Mouse (Mus musculus) layer of hippocampus, postnatal 25 days (tissue): ENCODE results near the gene Zfp652. TPM values are rescaled to one million over a fixed set of nuclear protein-coding genes. Genes with fewer than 3 reads are reported as not detected.

ENCODE experiments used
- DNase-seq, 2 experiments: peaks; one replicate each; pipeline ENCODE4 v3.0.0; 2022; ENCODE audit warnings: mixed read lengths in 2 of 2, low spot score in 1 of 2; ENCODE audit errors: extremely low spot score in 1 of 2
- total RNA-seq, 2 experiments: library from RNA; stranded (reverse); gene quantifications; 2 replicates each; pipeline ENCODE4 v1.2.3; 2021

Gene Zfp652
- total RNA-seq, 2 experiments from 2014 or later = 43.8 to 51.8 TPM

DNA sequence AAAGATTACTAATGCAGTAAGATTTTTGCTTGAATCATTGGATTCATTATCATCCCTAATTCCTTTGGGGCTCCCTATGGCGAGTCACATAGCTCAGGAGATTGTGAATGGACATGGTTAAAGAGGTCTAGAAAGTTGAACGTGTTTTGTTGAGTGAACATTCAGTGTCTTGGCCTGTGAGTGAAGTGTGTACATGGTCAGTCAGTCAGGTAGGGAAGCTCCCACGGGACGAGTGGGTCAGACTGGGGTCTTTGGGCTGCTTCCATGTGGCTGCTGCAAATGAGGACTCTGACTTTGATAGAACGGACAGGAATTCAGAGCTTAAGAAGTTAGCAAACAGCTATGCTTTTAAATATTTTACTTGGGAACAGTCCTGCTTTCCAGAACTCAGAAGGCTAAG is 48.0 kb downstream of the Zfp652 start:
- DNase-seq = no peak

DNA sequence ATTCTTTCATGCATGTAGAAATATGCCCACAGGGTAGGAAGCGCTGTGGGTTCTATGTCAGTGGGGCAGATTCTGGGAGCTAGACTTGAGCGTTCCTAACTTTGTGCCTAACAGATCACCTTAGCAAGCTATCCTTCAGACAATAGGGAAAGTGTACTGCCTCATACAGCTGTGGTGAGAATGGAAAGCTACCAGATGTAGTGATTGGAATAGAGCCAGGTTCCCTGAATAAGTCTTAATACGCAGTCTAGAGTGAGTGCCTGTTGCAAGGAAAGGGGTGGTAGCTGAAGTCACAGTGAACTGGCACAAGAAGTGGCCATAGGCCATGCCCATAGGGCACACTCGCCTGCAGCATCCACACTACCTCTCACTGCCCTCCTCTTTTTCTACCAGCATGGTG is 50.5 kb downstream of the Zfp652 start:
- no peak for DNase-seq

DNA sequence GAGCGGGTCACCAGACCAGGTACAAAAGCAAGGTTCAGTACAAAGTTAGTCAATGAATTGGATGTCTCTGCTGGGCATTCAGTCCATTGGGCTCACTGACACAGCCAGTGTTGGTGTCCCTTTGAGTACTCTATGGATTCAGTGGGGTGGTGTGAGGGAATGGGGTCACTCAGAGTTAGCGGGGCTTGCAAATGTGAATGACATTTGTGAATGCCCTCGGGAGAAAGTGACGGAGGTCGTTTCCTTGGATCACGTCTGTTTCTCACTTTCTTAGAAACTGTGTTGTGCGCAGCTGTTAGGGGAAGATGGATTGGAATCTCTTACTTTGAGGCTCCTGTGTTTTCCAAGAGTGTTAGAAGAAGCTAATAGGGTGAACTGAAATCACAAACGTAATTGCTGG is 52.3 kb downstream of the Zfp652 start:
- DNase-seq = no peak

DNA sequence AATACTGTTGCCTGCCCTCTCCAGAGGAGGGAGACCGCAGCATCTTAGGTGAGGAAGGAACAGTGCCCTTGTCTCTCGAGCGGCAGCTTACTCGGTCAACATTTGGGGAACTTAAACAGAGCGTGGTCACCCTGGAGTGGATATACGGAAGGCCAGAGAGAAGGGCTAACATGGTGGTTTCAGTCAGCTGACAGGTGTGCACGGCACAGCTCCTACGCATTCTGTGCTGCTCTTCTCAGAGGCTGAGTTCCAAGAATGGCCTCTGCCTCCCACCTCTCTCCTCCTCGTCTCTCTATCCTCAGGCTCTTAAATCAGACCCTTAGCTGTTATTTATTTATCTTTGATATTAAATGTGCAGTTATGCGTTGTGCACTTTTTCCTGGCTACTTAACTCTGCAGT is 52.9 kb downstream of the Zfp652 start:
- no peak for DNase-seq

DNA sequence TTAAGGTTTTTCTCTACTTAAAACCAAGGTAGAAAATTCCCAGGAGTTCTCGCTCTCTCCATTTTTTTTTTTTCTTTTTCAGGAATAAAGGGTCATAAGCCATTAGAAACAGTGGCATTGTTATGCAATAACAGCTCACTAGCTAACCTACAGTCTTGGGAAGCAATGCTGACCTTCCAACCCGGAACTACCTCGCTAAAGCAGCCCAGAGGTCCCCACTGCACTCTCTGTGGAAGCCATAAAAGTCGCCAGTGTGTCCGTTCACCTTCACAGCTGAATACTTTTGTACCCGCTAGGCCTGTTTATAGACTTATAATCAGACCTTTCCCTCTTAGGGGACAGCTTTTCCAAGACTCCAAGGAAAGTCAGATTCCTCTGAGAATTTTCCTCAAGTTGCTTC is 55.8 kb downstream of the Zfp652 start:
- DNase-seq = no peak

DNA sequence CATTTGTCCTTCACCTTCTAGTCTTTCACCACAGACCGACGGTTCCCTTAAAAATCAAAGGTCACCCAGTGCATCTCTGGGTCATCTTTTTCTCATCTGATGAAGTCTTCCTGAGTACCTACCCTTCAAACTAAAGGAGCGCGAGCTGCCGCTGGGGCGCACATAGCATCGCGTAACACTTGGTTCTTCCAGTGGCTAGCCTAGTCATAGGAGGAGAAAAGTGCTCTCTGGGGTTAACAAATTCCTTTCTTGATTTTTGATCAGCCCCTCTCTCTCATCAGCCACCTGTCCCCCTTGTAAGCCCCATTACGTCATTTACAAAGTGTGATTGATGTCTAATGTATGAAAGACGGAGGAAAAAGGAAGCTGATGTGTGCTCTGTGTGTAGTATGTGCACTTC is 56.7 kb downstream of the Zfp652 start:
- no peak for DNase-seq

DNA sequence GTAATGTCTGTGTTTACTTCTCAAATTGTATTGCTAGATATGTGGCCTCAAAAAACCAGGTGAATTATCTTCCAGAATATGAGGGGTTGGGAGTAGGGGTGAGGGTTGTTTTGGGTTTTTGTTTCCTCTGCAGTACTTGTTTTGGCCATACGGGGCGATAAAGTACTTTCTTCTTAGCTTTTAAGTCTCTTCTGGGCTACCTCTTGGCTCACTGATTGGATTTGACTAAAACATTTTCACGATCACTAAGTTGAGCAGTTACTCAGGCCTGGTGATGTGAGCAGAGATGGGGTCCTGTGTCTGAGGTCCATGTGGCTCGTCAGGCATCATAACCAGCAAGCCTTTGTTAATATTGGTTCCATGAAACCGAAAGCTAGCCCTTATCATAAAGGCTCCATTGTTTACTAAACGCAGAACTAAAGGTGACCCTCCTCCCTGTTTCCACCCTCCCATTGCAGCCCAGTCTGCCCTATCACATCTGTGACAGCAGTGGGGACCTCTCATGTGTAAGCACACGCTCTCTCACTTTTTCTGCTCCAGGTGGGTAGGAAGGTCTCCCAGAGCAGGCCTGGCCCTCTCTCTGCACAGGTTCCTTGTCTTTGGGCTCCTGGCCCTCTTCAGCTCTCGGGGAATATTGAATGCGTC is 58.4 kb downstream of the Zfp652 start:
- DNase-seq = peak in 1 of 2 experiments; percentile 43

DNA sequence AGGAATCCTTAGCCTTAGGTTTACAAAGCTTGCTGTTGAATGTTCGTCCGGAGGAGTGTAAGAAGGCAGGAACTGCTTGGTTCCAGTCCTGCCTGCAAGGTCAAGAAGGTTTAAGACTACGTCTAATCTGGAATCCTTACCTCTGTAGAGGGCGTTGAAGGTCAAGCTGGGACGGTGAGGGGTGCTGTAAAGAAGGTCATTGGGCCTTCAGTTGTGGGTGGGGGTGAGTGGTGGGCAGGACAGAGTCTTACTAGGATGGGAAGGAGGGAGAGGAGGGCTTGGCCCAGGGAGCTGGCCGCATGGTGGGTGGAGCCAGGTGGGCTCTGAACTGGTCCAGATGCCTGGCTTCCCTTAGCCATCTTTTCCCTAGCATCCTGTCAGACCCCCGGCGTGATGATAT is 59.2 kb downstream of the Zfp652 start:
- DNase-seq = no peak

DNA sequence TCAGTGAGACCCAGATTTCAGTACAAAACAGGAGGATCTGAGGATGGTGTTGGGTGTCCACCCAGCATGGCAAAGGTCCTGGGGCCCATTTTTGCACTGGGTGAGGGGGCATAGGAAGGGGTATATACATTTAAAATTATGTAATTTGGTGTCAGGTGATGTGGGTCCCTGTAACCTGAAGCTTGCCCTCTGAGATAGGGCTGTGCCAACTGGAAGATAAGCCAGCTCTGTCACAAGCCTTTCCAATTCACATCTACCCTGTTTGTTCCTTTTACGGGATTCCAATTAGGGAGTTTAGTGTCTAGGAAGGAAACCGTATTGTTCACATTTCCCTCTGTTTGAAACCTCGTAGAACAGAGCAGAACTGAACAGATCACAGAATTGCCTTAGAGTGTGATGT is 60.8 kb downstream of the Zfp652 start:
- DNase-seq = no peak

DNA sequence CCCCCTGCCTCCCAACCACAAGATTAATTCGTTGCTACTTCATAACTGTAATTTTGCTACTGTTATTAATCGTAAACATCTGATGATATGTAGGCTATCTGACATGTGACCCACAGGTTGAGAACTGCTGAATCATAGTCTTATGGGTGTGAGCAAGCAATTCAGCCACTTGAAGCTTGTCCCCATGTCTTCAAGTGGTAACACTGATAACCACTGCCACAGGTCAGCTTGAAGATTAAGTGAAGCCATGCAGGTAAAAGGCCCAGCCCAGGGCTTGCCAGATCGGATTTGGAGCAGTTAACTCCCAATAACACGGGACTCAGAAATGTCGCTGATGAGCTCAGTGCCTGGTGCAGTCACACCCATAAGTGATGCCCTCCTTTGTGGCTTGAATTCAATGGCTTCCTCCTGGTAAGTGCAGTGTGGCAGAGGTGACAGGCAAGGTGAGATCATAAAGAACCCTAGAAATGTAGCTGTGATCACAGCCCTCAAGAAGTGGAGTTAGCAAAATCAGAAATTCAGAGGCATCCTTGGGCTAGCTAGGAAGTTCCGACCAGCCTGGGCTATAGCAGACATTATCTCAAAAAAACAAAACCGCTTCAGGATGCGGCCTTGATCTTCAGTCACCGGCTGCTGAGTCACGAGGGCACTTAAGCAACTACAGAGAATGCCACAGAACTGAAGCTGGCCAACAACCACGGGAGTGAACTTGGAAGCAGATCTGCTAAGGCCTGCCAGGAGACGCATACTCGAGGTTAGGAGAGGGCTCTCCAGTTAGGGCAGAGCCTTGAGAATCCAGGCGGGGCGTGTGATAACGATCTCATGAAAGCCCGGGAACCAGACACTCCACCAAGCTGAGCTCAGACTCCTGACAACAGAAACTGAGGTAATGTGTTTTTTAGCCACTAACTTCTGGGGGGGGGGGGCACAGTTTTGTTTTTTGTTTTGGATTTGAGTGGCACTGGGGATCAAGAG is 65.1 kb downstream of the Zfp652 start:
- DNase-seq = no peak

DNA sequence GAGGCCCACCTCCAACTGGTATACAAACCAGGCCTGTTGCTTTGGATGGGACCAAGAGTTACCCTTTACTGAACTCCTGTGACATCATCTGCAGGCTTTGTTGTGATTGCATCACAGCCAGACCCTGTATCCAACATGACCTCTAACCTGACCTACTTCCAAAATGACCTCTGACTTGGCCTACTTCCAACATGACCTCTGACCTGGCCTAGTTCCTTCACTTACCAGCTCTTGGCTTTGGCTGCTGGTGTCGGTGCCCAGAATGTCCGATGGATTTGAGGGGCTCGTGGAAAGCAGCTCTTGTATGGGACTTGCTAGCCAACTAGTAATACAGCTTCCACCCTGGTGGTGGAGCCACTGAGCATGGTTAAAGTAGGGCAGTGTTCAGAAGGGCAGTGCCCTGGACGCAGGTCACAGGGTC is 66.4 kb downstream of the Zfp652 start:
- no peak for DNase-seq

DNA sequence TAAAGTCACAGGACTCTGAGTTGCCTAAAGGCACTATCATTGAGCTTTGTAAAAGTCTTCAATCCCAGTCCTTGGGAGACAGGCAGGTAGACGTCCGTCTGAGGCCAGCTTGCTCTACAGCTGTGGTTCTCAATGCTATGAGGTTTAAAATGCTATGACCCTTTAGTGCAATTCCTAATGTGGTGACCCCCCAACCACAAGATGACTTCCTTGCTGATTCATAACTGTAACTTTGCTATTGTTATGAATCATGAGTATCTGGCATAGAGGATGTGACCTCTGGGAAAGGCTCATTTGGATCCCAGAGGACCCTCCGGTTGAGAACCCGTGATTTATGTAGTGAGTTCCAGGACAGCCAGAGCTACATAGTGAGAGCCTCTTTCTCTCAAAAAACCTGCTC is 66.9 kb downstream of the Zfp652 start:
- DNase-seq = no peak

DNA sequence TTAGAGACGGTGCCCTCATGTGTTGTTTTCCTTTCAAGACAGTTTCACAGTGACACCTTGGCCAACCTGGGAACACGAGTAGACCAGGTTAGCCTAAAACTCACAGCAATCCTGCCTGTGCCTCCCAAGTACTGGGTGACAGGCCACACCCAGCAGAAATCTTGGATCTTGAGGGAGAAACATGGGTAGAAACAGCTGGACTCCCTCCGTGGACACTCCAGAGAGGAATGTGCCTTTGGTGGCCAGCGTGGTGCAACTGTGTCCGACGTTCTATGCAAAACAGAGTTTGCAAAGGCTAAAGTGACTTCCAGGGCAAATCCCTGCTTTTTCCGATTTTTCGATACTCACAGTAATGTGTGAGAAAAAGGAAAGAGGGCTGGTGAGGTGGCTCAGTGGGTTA is 68.0 kb downstream of the Zfp652 start:
- DNase-seq = no peak

DNA sequence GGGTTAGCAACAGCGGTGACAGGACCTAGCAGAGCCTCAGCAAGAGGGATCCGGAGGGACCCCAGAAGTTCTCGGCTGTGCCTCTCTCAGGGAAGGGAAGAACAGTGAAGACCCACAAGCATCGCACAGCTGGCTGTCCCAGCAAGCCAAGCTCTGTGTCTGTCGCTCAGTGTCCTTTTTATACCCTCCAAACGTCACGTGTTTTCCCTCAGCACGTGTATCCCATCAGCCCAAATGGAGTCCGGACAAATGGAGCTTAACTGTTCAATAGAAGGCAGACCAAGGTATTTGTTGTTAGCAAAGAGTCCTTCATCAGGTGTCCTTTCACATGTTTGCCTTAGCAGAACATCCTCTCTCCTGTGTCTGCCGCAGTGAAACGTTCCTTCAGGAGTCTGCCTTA is 69.1 kb downstream of the Zfp652 start:
- DNase-seq = no peak

DNA sequence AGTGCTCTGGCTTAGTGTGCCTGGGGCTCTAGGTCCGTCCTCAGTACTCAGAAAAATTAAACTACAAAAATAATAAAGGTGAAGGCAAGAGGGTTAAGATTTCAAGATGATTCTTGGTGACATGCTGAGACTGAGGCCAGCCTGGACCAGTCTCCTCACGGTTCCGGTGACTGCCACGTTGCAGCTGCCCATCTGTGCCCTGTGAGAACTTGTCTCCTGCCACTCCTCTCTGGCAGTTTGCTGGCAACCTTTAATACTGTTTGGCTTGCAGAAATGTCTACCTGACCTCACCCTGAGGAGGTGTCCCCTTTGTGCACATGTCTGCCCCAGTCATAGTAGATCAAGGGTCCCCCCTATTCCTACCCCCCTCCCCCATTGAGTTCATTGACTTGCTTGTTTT is 71.0 kb downstream of the Zfp652 start:
- DNase-seq = no peak

DNA sequence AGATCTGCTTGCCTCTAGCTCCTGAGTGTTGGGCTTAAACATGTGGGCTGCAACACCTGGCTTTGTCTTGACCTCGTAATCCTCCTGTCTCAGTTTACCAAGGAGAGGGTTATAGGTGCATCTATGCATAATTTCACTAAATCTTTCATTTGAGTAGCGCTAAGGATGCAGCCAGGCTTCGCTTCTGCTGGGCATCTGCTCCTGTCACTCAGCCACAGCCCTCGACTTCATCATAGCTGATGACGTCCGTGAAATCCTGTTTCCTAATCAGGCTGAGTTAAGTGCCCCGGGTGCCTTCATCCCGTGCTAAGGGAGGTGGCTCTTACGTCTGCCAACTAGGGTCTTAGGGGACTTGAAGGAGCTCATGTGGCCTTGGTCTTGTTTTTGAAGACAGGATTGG is 71.5 kb downstream of the Zfp652 start:
- no peak for DNase-seq

DNA sequence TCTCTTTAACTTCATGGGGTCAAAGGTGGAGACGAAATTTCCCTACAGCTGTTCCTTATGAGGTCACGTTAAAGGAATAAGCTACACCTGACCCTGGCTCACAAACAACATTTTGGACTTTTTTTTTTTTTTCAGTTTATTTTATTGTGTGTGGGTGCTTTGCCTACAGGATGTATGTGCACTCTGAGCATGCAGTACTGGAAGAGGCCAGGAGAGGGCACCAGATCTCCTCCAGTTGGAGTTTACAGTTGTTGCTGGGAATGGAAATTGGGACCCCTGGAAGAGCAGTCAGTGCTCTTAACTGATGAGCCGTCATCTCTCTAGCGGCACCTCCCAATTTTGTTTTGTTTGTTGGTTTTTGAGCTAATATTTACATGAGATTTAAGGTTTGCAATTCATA is 73.2 kb downstream of the Zfp652 start:
- no peak for DNase-seq

DNA sequence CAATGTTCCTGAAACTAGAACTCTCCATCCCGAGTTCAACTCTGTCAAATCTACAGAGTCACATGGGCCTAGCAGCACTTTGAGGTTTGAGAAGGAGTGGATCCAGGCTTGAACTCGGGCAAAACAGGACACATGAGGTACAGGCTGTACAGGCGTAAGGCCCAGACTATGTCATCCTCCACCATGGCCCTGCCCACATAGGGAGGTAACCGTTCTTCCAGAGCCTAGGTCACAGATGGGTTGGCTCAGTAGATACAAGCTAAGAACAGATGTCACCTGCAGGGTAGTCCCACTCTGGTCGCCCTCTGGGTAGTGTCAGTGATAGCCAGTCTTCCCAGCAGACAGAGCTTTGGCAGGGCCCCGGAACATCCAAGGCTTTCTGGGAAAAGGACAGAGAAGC is 74.0 kb downstream of the Zfp652 start:
- DNase-seq = no peak

DNA sequence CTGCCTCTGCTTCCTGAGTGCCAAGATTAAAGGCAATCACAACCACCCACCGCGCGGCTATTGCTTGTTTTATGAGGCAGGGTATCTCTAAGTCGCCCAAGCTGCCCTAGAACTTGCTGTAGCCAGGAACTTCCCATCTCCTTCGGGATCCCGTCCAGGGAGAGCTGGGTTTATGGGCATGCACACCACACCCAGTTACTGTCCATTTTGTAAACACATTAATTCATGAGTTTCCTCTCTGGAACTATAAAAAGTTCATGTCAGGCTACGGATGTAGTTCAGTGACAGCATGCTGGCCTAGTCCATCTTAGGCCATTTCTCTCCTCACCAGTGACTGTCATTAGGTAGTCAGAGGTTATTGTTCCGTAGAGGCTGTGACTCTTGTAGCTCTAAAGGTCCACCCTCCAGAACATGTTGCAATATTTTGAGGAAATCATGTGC is 77.0 kb downstream of the Zfp652 start:
- DNase-seq = no peak

DNA sequence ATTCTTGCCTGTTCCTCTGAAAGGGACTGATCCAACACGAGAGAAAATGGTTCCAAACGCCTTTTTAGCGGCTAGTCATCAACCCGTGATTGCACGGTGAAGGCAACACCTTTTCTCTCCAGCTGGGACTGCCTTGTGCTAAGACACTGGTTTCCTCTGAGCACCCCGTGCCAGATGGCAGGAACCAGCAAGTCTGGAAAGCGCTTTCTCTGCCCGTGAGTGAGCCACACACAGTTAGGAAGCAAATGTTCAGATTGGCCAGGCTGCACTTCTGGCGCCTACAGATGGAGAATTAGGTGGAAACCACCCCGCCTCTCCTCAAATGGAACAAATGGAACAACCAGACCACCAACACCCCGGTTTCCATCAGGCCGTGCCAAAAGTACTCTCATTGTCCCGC is 79.3 kb downstream of the Zfp652 start:
- peak; percentile 31 to 39 for DNase-seq

DNA sequence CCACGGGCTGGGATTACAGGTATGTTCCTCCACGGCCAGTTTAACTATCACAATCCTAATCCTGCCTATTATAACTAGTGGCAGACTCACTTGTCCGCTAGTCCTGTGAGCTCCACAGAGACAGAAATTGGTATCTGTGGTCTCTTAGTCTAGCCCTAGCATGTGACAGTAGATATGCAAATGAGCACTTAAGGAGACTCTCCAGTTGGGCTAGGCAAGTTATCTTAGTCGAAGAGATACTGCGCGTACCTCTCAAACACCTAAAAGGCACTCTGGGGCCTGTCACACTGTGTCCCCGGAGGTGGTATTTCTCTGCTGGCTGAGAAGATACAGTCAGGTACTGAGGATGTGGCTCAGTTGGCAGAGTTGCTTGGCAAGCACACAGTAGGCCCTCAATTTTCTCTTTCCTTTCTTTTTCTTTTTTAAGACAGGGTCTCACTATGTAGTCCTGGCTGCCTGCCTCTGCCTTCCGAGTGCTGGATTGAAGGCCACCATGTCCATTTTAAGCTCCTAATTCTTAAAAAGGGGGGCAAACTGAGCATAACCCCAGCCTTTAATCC is 80.6 kb downstream of the Zfp652 start:
- no peak for DNase-seq

DNA sequence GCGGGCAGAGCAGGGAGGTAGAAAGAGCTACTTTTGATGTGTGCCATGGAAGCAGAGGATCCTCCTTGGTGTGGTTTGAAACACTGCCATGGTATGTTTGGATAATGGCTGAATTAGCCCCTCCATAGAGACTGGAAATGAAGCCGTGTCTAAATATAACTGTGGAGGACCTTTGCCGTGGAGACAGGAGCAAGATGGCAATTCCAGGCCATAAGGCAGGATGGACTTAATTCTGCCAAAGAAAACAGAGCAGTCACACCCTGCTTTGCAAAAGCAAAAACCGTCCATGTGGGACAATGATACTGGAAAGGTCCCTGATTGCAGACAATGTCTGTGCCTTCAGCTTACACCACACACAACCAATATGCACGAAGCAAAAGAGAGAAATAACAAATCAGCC is 81.7 kb downstream of the Zfp652 start:
- no peak for DNase-seq
